Mouse (Mus musculus) forebrain, embryonic 11.5 days (tissue): Measurements from ENCODE around the gene Psph. TPM values are rescaled to one million over a fixed set of nuclear protein-coding genes. Genes with fewer than 3 reads are reported as not detected.
"Not testable (repeated sequence)": the region's sequence is repeated elsewhere in the genome, so short reads cannot be mapped to it uniquely, and the experiment has no call there.

Experiments
- ATAC-seq: fragments of 200-750 bp; cut with Nextera tagmentation; replicated peaks from 2 replicates; pipeline ENCODE4 v1.8.0; 2017; ENCODE audit warnings: moderate TSS enrichment; ENCODE audit not compliant: low FRiP score
- DNase-seq: peaks from one replicate; pipeline ENCODE4 v3.0.0-alpha.2; 2017; ENCODE audit warnings: low spot score
- H3K27ac ChIP-seq: fragments of 300-500 bp; sonication (generic); 2 replicates; pipeline ENCODE4 v1.5.1; 2014; ENCODE audit warnings: low read depth, low read length
- H3K27me3 ChIP-seq: fragments of 300-500 bp; sonication (generic); 2 replicates; pipeline ENCODE4 v1.6.1; 2014; ENCODE audit warnings: mild to moderate bottlenecking, low read length, mixed read lengths; ENCODE audit not compliant: control insufficient read depth, insufficient read depth
- H3K36me3 ChIP-seq: fragments of 300-500 bp; sonication (generic); 2 replicates; pipeline ENCODE4 v1.6.1; 2014; ENCODE audit warnings: mild to moderate bottlenecking, low read length, moderate library complexity, mixed read lengths; ENCODE audit not compliant: control insufficient read depth, insufficient read depth
- H3K4me1 ChIP-seq: fragments of 300-500 bp; sonication (generic); replicated peaks from 2 replicates; pipeline ENCODE4 v1.6.1; 2014; ENCODE audit warnings: low read length, mixed read lengths; ENCODE audit not compliant: control insufficient read depth, insufficient read depth
- H3K4me2 ChIP-seq: fragments of 300-500 bp; sonication (generic); 2 replicates; pipeline ENCODE4 v1.6.1; 2014; ENCODE audit warnings: low read depth, mild to moderate bottlenecking, low read length, moderate library complexity, mixed read lengths; ENCODE audit not compliant: severe bottlenecking
- H3K4me3 ChIP-seq: fragments of 300-500 bp; sonication (generic); 2 replicates; pipeline ENCODE4 v1.5.1; 2014; ENCODE audit warnings: low read depth, low read length
- H3K9ac ChIP-seq: fragments of 300-500 bp; sonication (generic); 2 replicates; pipeline ENCODE4 v1.6.1; 2014; ENCODE audit warnings: low read length
- H3K9me3 ChIP-seq: fragments of 300-500 bp; sonication (generic); 2 replicates; pipeline ENCODE4 v1.6.1; 2016; ENCODE audit warnings: low read length, mixed read lengths; ENCODE audit not compliant: control insufficient read depth
- WGBS: fragments of 180-500 bp; shearing (Covaris S2); extraction: QIAGEN DNeasy Blood & Tissue Kit; methylation state at CpG from one replicate; pipeline ENCODE4 v1.1.7; 2014; 5-methylcytosine and 5-hydroxymethylcytosine counted together
- polyA plus RNA-seq: library from polyadenylated mRNA; unstranded; fragments of >200 nt; fragmentation: Nextera tagmentation; extraction: Ambion mirVana; gene quantifications from 2 replicates; pipeline ENCODE4 v1.2.1, GENCODE M21; 2014

Gene Psph
- polyA plus RNA-seq, 1 experiment from 2014 or later = 46.4 TPM

GRCm38 (mm10) chr5:129778996-129779716, 8.1 kb downstream of the Psph start:
- Histone ChIP-seq H3K9ac (peak overlapping the region; percentile 68), H3K27me3 (no peaks in the 10 kb centered on the region), H3K4me3 (peak overlapping the region; percentile 46), H3K9me3 (no peaks in the 10 kb centered on the region), H3K4me1 (0 out of 2 replicates have a peak, but pooled peaks cover 1% of the 10 kb centered on the region), H3K27ac (no peak overlapping the region), H3K4me2 (peak overlapping the region; percentile 80), H3K36me3 (no peaks in the 10 kb centered on the region)
- DNase-seq (peak; percentile 87), ATAC-seq (peak; percentile 89)
- 2% methylated on average over 32 of the region's 32 CpGs for WGBS

GRCm38 (mm10) chr5:129778348-129778995, 8.8 kb downstream of the Psph start:
- Histone ChIP-seq H3K4me3 (peak overlapping the region; percentile 46), H3K27me3 (no peaks in the 10 kb centered on the region), H3K4me1 (0 out of 2 replicates have a peak, but pooled peaks cover 1% of the 10 kb centered on the region), H3K36me3 (no peaks in the 10 kb centered on the region), H3K4me2 (peak overlapping the region; percentile 80), H3K9ac (peak overlapping the region; percentile 68), H3K9me3 (no peaks in the 10 kb centered on the region), H3K27ac (no peak overlapping the region)
- no peak for DNase-seq
- 43% methylated on average over 11 of the region's 11 CpGs for WGBS
- no peak for ATAC-seq

GRCm38 (mm10) chr5:129774661-129775060, 12.6 kb downstream of the Psph start:
- Histone ChIP-seq H3K9me3 (no peaks in the 10 kb centered on the region), H3K27me3 (no peaks in the 10 kb centered on the region), H3K9ac (no peak overlapping the region), H3K4me3 (no peak overlapping the region), H3K27ac (no peak overlapping the region), H3K4me2 (no peak overlapping the region), H3K36me3 (no peaks in the 10 kb centered on the region), H3K4me1 (0 out of 2 replicates have a peak, but pooled peaks cover 1% of the 10 kb centered on the region)
- 89% methylated on average over 3 of the region's 3 CpGs for WGBS
- ATAC-seq (no peak), DNase-seq (no peak)

GRCm38 (mm10) chr5:129773330-129773729, 13.9 kb downstream of the Psph start:
- not testable (repeated sequence) for DNase-seq, H3K4me2 ChIP-seq

GRCm38 (mm10) chr5:129772433-129772832, 14.8 kb downstream of the Psph start:
- no peaks in the 10 kb centered on the region for H3K27me3 ChIP-seq
- no peak for DNase-seq
- WGBS = 92% methylated on average over 10 of the region's 10 CpGs

More at GRCm38 (mm10) chr5:129773330-129773729, 13.9 kb downstream of the Psph start:
- H3K9me3 ChIP-seq, H3K4me3 ChIP-seq, H3K9ac ChIP-seq, H3K27ac ChIP-seq, H3K4me1 ChIP-seq, ATAC-seq, H3K27me3 ChIP-seq, H3K36me3 ChIP-seq: not testable (repeated sequence)
- 85% methylated on average over 4 of the region's 4 CpGs for WGBS

GRCm38 (mm10) chr5:129770443-129771355, 16.6 kb downstream of the Psph start:
- 95% methylated on average over 23 of the region's 23 CpGs for WGBS
- Histone ChIP-seq H3K27me3 (no peaks in the 10 kb centered on the region), H3K9ac (no peak overlapping the region), H3K4me1 (no peaks in the 10 kb centered on the region), H3K9me3 (no peaks in the 10 kb centered on the region), H3K4me2 (no peak overlapping the region), H3K27ac (no peak overlapping the region), H3K4me3 (no peak overlapping the region), H3K36me3 (no peaks in the 10 kb centered on the region)
- no peak for DNase-seq
- no peak for ATAC-seq

More at GRCm38 (mm10) chr5:129772433-129772832, 14.8 kb downstream of the Psph start:
- no peak overlapping the region for H3K4me3 ChIP-seq
- no peaks in the 10 kb centered on the region for H3K36me3 ChIP-seq
- no peaks in the 10 kb centered on the region for H3K4me1 ChIP-seq
- no peaks in the 10 kb centered on the region for H3K9me3 ChIP-seq
- no peak overlapping the region for H3K9ac ChIP-seq
- no peak overlapping the region for H3K4me2 ChIP-seq
- no peak overlapping the region for H3K27ac ChIP-seq
- ATAC-seq = no peak

GRCm38 (mm10) chr5:129761865-129762540, 25.2 kb downstream of the Psph start:
- Histone ChIP-seq H3K9ac (no peak overlapping the region), H3K4me2 (no peak overlapping the region), H3K36me3 (no peaks in the 10 kb centered on the region; the same call in 1 of the 2 replicates), H3K4me1 (no peaks in the 10 kb centered on the region), H3K4me3 (no peak overlapping the region), H3K27ac (0 out of 2 replicates have a peak overlapping the region, but pooled peaks have one; percentile 8), H3K27me3 (no peaks in the 10 kb centered on the region), H3K9me3 (no peaks in the 10 kb centered on the region)
- 68% methylated on average over 18 of the region's 18 CpGs for WGBS
- ATAC-seq (peak; percentile 61), DNase-seq (no peak)
